Mouse (Mus musculus) forebrain, embryonic 15.5 days (tissue): Measurements from ENCODE around the gene Scamp4. TPM values are rescaled to one million over a fixed set of nuclear protein-coding genes. Genes with fewer than 3 reads are reported as not detected.
A peak's percentile ranks its signal among the peaks of the same experiment; 100 is the strongest.
"Not testable (repeated sequence)": the region's sequence is repeated elsewhere in the genome, so short reads cannot be mapped to it uniquely, and the experiment has no call there.

Experiments
- ATAC-seq: fragments of 200-750 bp; cut with Nextera tagmentation; replicated peaks from 2 replicates; pipeline ENCODE4 v1.8.0; 2017; ENCODE audit warnings: mild to moderate bottlenecking, moderate TSS enrichment, moderate library complexity
- H3K27ac ChIP-seq: fragments of 300-500 bp; sonication (generic); replicated peaks from 2 replicates; pipeline ENCODE4 v1.5.1; 2015; ENCODE audit warnings: mild to moderate bottlenecking, inconsistent platforms
- H3K27me3 ChIP-seq: fragments of 300-500 bp; sonication (generic); 2 replicates; pipeline ENCODE4 v1.6.1; 2015; ENCODE audit warnings: inconsistent platforms
- H3K36me3 ChIP-seq: fragments of 300-500 bp; sonication (generic); 2 replicates; pipeline ENCODE4 v1.6.1; 2015; ENCODE audit warnings: mild to moderate bottlenecking, inconsistent platforms
- H3K4me1 ChIP-seq: fragments of 300-500 bp; sonication (generic); 2 replicates; pipeline ENCODE4 v1.6.1; 2015; ENCODE audit warnings: inconsistent platforms
- H3K4me2 ChIP-seq: fragments of 300-500 bp; sonication (generic); replicated peaks from 2 replicates; pipeline ENCODE4 v1.6.1; 2015; ENCODE audit warnings: mild to moderate bottlenecking, inconsistent platforms
- H3K4me3 ChIP-seq: fragments of 300-500 bp; sonication (generic); 2 replicates; pipeline ENCODE4 v1.5.1; 2015; ENCODE audit warnings: mild to moderate bottlenecking, inconsistent platforms
- H3K9ac ChIP-seq: fragments of 300-500 bp; sonication (generic); replicated peaks from 2 replicates; pipeline ENCODE4 v1.6.1; 2015; ENCODE audit warnings: mild to moderate bottlenecking, inconsistent platforms
- H3K9me3 ChIP-seq: fragments of 300-500 bp; sonication (generic); 2 replicates; pipeline ENCODE4 v1.6.1; 2016; ENCODE audit warnings: inconsistent platforms
- WGBS: fragments of 180-500 bp; shearing (Covaris S2); methylation state at CpG from one replicate; pipeline ENCODE4 v1.1.7; 2015; ENCODE audit warnings: mixed read lengths; 5-methylcytosine and 5-hydroxymethylcytosine counted together
- polyA plus RNA-seq: library from polyadenylated mRNA; unstranded; fragments of >200 nt; fragmentation: Nextera tagmentation; extraction: Ambion mirVana; gene quantifications from 2 replicates; pipeline ENCODE4 v1.2.1, GENCODE M21; 2015

Gene Scamp4
- polyA plus RNA-seq, 1 experiment from 2014 or later, result 66.8 TPM

DNA sequence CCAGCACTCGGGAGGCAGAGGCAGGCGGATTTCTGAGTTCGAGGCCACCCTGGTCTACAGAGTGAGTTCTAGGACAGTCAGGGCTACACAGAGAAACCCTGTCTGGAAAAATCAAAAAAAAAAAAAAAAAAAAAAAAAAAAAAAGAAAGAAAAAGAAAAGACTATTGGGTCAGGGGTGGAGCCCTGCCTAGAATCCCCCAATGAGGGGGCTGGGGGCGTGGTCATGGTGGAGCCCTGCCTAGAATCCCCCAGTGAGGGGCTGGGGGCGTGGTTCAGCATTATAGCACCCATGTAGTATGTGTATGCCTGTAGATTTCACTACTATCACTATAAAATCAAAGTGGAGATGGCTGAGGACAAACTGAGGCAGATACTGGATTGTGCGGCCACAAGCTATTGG is 47.2 kb downstream of the Scamp4 start:
- 89% methylated on average over 6 of the region's 6 CpGs for WGBS

DNA sequence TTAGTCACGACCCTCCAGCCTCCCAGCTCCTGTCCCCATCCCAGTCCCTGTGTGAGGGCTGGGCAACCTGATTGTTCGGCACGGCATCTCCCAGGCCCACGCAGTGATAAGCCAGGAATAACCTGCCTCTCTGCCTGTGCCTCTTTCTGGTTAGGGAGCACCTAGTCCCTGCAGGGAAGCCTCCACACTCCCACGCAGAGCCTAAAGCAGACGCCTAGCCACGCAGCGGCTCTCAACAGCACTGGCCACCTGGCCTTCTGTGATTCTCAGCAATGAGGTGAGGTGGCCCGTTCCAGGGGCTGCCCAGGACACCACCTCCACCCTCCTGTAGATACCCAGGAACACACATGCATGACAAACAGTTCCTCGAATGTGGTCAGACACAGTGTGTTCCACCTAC is 47.7 kb downstream of the Scamp4 start:
- Histone ChIP-seq H3K9me3 (no peaks in the 10 kb centered on the region), H3K36me3 (peaks cover 20% of the 10 kb centered on the region), H3K4me3 (no peak overlapping the region), H3K27ac (no peak overlapping the region), H3K4me1 (peaks cover 19% of the 10 kb centered on the region), H3K27me3 (no peaks in the 10 kb centered on the region), H3K4me2 (no peak overlapping the region), H3K9ac (no peak overlapping the region)
- 92% methylated on average over 10 of the region's 10 CpGs for WGBS
- ATAC-seq, result no peak

More for the DNA sequence above, 47.2 kb downstream of the Scamp4 start:
- H3K27ac ChIP-seq, H3K9ac ChIP-seq, H3K9me3 ChIP-seq, H3K27me3 ChIP-seq, H3K4me3 ChIP-seq, ATAC-seq, H3K4me2 ChIP-seq: not testable (repeated sequence)
- peaks cover 14% of the 10 kb centered on the region for H3K4me1 ChIP-seq
- H3K36me3 ChIP-seq, result peaks cover 23% of the 10 kb centered on the region

DNA sequence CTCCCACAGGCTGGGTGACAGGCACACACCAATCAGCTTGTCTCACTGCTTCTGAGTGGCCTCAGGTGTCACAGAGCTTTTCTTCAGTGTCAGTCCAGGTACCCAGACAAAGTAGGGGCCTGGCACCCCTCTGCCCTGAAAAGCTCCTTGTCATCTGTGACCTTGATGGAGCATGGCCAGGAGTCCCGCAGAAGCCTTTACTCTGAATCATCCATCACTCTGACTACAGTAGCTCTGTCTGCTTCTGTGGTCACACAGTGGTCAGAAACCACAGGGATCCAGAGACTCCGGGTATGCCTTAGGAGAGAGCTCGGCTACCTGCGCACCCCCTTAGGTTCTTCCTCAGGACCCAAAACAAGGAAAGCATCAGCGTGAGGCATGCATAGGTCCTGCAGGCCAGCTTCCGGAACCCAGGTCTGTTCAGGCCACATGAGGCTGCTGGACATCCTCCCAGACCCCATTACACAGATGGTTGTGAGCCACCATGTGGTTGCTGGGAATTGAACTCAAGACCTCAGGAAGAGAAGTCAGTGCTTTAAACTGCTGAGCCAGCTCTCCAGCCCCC is 50.6 kb downstream of the Scamp4 start:
- Histone ChIP-seq H3K9ac (no peak overlapping the region), H3K4me1 (peaks cover 28% of the 10 kb centered on the region)
- ATAC-seq, result no peak

DNA sequence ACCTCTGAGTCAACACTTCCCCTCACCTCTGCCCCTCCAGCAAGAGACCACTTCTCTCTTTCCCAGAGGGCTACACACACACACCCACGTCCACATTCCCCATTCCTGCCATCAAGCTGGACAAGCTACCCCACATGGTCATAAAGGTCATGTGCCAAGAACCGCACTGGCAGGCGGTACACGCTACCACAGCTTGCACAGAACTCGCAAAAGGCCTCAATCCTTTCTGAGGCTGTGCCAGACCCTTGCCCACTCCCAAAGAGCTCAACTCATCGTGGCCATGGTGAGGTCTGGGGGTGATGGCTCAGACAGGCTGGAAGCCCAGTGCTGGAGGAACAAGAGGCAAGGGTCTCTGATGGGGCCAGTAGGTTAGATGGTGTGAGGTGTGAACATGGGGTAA is 52.2 kb downstream of the Scamp4 start:
- Histone ChIP-seq H3K9ac (peak overlapping the region; percentile 89), H3K4me2 (peak overlapping the region; percentile 73)

More for the DNA sequence above, 50.6 kb downstream of the Scamp4 start:
- WGBS, result 90% methylated on average over 6 of the region's 6 CpGs
- peaks cover 3% of the 10 kb centered on the region; the same call in 1 of the 2 replicates for H3K36me3 ChIP-seq
- no peaks in the 10 kb centered on the region for H3K9me3 ChIP-seq
- H3K27me3 ChIP-seq, result no peaks in the 10 kb centered on the region
- H3K27ac ChIP-seq, result no peak overlapping the region
- H3K4me3 ChIP-seq, result no peak overlapping the region
- H3K4me2 ChIP-seq, result no peak overlapping the region

DNA sequence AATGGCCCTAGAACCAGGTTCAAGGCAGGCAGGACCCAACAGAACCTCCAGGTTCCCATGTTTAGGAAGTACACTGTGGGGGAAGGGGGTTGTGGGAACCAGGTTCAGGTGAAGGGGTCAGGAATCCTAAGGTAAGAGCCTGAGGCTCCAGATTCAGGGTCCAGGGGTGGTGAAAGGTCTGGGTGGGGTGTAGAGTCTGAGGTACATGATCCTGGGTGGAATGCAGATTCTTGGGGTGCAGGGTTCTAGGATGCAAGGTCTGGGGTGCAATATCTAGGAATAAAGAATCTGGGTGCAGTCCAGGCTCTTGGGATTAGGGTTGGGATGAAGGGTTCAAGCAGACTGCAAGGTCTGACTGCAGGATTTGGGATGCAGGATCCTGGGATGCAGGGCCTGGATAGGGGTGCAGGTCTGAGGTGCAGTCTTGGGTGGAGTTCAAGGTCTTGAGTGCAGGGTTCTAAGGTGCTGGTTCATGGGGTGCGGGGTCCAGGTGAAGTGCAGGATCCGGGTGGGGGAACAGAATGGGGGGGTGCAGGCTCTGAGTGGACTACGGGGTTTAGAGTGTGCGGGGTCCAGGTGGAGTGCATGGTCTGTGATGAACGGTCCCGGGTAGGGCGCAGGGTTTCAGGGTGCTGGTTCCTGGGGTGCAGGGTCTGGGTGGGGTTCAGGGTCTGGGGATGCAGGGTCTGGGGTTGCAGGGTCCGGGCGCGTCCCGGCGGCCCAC is 52.9 kb downstream of the Scamp4 start:
- Histone ChIP-seq H3K27me3 (no peaks in the 10 kb centered on the region), H3K4me1 (peaks cover 34% of the 10 kb centered on the region), H3K9ac (peak overlapping the region; percentile 89), H3K4me2 (peak overlapping the region; percentile 73), H3K27ac (peak overlapping the region; percentile 93), H3K36me3 (no peaks in the 10 kb centered on the region), H3K9me3 (no peaks in the 10 kb centered on the region), H3K4me3 (peak overlapping the region; percentile 73)
- WGBS, result 4% methylated on average over 12 of the region's 12 CpGs
- ATAC-seq, result peak; percentile 51

More for the DNA sequence above, 52.2 kb downstream of the Scamp4 start:
- Histone ChIP-seq H3K36me3 (no peaks in the 10 kb centered on the region), H3K4me1 (peaks cover 34% of the 10 kb centered on the region), H3K27me3 (no peaks in the 10 kb centered on the region), H3K4me3 (peak overlapping the region; percentile 73), H3K27ac (no peak overlapping the region), H3K9me3 (no peaks in the 10 kb centered on the region)
- WGBS, result 86% methylated on average over 6 of the region's 6 CpGs
- no peak for ATAC-seq

DNA sequence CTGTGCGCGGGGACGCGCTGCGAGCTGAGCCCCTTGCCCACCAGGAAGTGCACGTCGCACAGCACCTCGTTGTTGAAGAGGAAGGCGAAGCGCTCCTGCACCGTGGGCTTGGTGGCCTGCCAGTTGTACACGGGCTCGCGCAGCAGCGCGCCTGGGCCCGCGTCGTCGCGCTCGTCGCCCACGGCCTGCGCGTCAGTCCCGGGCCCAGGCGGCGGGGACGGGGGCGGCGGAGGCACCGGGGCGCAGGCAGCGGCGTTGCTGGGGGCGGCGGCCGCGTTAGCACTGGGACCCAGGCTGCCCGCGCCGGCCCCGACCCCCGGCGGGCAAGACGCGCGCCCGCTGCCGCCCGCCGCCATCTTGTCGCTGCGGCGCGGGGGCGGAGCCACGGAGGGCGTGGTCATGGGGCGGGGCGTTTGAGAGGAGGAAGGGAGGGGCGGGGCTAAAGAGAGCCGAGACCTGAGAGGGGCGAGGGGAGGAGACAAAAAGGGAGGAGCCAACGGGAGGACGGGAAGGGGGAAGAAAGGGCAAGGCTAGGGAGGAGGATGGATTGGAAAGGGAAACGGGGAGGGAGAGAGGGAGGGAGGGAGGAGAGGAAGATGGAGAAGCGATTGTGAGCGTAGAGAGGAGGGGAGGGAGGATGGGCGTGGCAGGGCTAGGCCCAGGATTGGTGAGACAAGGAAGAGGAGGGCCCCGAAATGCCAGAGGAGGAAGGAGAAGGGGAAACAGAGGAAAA is 53.6 kb downstream of the Scamp4 start:
- ATAC-seq, result peak; percentile 85
- Histone ChIP-seq H3K4me3 (peak overlapping the region; percentile 73), H3K9ac (peak overlapping the region; percentile 89), H3K4me2 (peak overlapping the region; percentile 73), H3K36me3 (no peaks in the 10 kb centered on the region), H3K27me3 (no peaks in the 10 kb centered on the region), H3K9me3 (no peaks in the 10 kb centered on the region), H3K27ac (peak overlapping the region; percentile 93), H3K4me1 (peaks cover 34% of the 10 kb centered on the region)
- WGBS, result under 1% methylated on average over 70 of the region's 72 CpGs

DNA sequence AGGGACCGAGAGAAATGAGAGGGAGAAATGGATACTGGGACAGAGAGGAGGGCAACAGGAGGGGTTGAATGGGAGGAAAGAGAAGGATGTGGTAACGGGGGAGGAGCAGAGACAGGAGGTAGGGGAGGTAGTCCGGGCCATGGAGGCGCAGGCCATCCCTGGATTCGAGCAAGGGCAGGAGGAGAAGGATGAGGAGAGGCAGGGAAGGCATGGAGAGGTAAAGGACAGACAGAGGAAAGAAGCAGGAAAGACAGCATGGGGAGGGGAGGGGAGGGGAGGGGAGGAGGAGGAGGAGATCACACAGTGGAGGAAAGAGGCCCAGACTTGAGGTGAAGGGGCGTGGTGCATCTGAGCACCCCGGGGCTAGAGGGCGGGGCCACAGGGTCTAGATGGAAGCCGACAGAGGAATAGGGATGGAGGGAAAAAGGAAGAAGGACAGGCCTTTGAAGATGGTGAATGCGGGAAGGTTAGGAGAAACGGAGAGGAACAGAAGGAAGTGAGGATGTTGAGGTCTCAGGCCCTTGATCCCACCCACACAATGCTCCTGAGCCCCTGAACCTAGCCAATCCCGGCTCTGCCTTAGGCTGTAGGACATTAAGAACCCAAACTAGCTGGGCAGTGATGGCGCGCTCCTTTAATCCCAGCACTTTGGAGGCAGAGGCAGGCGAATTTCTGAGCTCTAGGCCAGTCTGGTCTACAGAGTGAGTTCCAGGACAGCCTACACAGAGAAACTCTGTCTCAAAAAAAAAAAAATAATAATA is 54.4 kb downstream of the Scamp4 start, which contains the start of gene Btbd2:
Gene Btbd2 (minus strand): TSS at position 209 of the 761 bp plus-strand sequence.
- H3K27ac ChIP-seq, result peak within 1 kb of the TSS; percentile 93
- H3K9me3 ChIP-seq, result no peaks in the 10 kb centered on the region
- peak within 1 kb of the TSS; percentile 73 for H3K4me2 ChIP-seq
- H3K27me3 ChIP-seq, result no peaks in the 10 kb centered on the region
- peak within 1 kb of the TSS; percentile 89 for H3K9ac ChIP-seq
- no peaks in the 10 kb centered on the region for H3K36me3 ChIP-seq
- H3K4me1 ChIP-seq, result peaks cover 34% of the 10 kb centered on the region
- peak within 1 kb of the TSS; percentile 73 for H3K4me3 ChIP-seq
- WGBS, result 21% methylated on average over 15 of the region's 15 CpGs
- peak; percentile 57; the same call in 1 of the 2 replicates for ATAC-seq

DNA sequence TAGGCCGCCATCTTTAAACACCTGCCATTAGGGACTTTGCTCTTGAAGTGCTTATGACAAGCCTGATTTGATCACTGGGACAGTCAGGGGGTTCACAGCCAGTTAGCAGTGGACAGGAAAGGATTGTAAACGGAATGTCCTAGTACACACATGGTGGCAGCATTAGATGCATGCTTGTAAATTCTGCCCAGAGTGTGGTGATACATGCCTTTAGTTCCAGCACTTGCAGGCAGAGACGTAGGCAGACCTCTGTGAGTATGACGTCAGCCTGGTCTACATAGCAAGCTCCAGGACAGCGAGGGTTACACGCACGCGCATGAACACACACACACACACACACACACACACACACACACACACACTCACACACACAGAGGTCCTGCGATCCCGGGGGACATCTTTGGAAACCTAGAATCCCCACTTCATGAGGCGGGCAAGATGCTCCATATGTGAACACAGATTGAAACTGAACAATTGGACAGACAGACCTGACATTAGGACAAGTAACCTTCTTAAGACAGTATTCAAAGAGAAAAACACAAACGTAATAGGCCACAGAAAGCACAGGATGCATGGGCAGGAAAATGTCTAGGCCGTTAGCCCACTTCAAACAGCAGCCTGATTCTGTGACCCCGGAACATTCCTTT is 55.6 kb downstream of the Scamp4 start:
- Histone ChIP-seq H3K9ac (no peak overlapping the region), H3K27ac (peak overlapping the region; percentile 45; the same call in 1 of the 2 replicates)
- no peak for ATAC-seq

DNA sequence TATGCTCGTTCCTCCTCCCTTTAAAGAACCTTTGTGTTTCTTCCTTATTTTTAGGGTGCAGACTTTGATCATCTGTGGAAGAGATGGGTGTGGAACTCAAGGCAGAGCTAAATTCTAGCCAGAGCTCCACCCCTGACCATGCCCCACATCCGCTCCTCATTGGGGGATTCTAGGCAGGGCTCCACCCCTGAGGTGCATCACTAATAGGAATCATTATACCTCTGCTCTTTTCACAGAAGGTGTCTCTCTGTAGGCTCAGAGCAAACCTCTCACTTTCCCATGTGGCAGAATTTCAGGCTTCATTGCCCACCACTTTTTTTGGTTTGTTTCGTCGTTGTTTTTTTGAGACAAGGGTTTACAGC is 56.1 kb downstream of the Scamp4 start:
- H3K9me3 ChIP-seq, result no peaks in the 10 kb centered on the region
- H3K36me3 ChIP-seq, result no peaks in the 10 kb centered on the region
- H3K4me1 ChIP-seq, result peaks cover 29% of the 10 kb centered on the region
- H3K27ac ChIP-seq, result peak overlapping the region; percentile 45
- no peak overlapping the region for H3K9ac ChIP-seq
- no peak for ATAC-seq
- H3K4me2 ChIP-seq, result no peak overlapping the region
- H3K4me3 ChIP-seq, result no peak overlapping the region
- no peaks in the 10 kb centered on the region for H3K27me3 ChIP-seq
- 67% methylated on average over 4 of the region's 4 CpGs for WGBS

More for the DNA sequence above, 55.6 kb downstream of the Scamp4 start:
- Histone ChIP-seq H3K27me3 (no peaks in the 10 kb centered on the region), H3K9me3 (no peaks in the 10 kb centered on the region), H3K4me2 (no peak overlapping the region), H3K4me1 (peaks cover 34% of the 10 kb centered on the region), H3K4me3 (no peak overlapping the region), H3K36me3 (no peaks in the 10 kb centered on the region)
- 89% methylated on average over 14 of the region's 14 CpGs for WGBS

DNA sequence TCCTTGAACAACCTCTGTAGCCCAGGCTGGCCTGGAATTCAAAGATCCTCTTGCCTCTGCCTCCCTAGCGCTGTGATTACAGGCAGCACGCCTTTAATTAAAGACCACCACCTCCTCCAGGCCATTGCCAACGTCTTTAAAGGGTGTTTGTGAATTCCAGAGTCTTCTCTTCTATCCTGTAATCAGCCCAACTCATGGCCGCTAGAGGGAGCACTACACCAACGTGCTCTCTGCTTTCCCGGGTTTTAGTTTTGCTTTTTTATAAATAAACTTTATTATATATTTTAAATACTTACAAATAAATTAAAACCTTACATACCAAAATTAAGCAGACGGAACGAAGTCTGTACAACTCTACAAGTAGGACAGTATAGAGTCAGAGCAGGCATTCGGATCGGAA is 56.5 kb downstream of the Scamp4 start:
- 6% methylated on average over 10 of the region's 10 CpGs for WGBS
- H3K27me3 ChIP-seq, result no peaks in the 10 kb centered on the region
- H3K4me1 ChIP-seq, result peaks cover 27% of the 10 kb centered on the region
- peak overlapping the region; percentile 45 for H3K27ac ChIP-seq
- H3K4me3 ChIP-seq, result peak overlapping the region; percentile 31
- H3K4me2 ChIP-seq, result peak overlapping the region; percentile 35
- H3K9me3 ChIP-seq, result no peaks in the 10 kb centered on the region
- no peaks in the 10 kb centered on the region for H3K36me3 ChIP-seq
- H3K9ac ChIP-seq, result no peak overlapping the region
- no peak for ATAC-seq

DNA sequence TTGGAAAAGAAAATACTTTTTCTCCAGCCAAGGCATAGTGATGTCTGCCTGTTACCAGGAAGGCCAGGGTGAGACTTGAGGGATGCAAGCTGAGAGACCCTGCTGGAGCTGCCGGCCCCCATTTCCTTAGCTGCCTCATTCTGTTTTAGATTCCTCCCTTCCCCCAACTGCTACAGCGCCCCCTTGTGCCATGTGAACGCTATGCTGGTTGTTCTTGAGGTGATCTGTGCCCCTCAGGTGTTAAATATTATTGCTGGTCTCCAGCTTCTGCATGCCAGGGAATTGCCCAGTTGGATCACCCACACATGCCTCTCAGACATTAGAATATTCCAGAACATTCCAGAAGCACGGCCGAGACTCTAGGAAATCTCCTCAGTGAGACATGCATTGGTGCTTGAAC is 58.5 kb downstream of the Scamp4 start:
- ATAC-seq, result no peak
- peaks cover 2% of the 10 kb centered on the region for H3K36me3 ChIP-seq
- WGBS, result 35% methylated on average over 5 of the region's 5 CpGs

More for the DNA sequence above, 58.5 kb downstream of the Scamp4 start:
- Histone ChIP-seq H3K4me2 (no peak overlapping the region), H3K4me3 (no peak overlapping the region), H3K27me3 (no peaks in the 10 kb centered on the region), H3K9ac (no peak overlapping the region), H3K27ac (no peak overlapping the region), H3K9me3 (no peaks in the 10 kb centered on the region), H3K4me1 (peaks cover 16% of the 10 kb centered on the region)
